Comparison of ENCODE assay signal across 9 mouse cellular contexts in genomic region chr5:129186260-129186659, GRCm38 (mm10).
A peak's percentile ranks its signal among the peaks of the same experiment; 100 is the strongest.
DNase-seq lines count a peak whose midpoint lies in the region; ATAC-seq lines count a peak whose summit lies in the region.
"Had no signal": no experiment of that assay in that cellular context is flagged by ENCODE, and none has a peak within 500 bp of the region (broad histone marks: within the 10 kb centered on the region; RNA-seq: fewer than 3 reads in every experiment).

No protein-coding gene starts in this region.

- H3K4me2 ChIP-seq in limb, embryonic 11.5 days (ENCODE audit: low read depth, severe bottlenecking), result no peak overlapping the region
- H3K4me2 ChIP-seq: stomach, embryonic 15.5 days had no signal

- 15% methylated on average over 2 of the region's 2 CpGs for WGBS in limb, embryonic 11.5 days

- H3K4me3 ChIP-seq in limb, embryonic 11.5 days (ENCODE audit: low read depth, low read length), result no peak overlapping the region
- H3K4me3 ChIP-seq: stomach, embryonic 15.5 days had no signal

- intact Hi-C loops in left cerebral cortex, postnatal 4 days (cut with DNase I), result loop anchor here (10.0 kb wide), 2 partner anchors 199 to 319 kb away; partner anchors contain the start of gene Sfswap

- no peaks in the 10 kb centered on the region; the same call in 1 of the 2 replicates for H3K4me1 ChIP-seq in limb, embryonic 11.5 days (ENCODE audit: control insufficient read depth, insufficient read depth, low read length)
- H3K4me1 ChIP-seq: stomach, embryonic 15.5 days had no signal

- no peaks in the 10 kb centered on the region for H3K9me3 ChIP-seq in limb, embryonic 11.5 days (ENCODE audit: control insufficient read depth, low read length)
- H3K9me3 ChIP-seq: stomach, embryonic 15.5 days had no signal

- H3K27me3 ChIP-seq in limb, embryonic 11.5 days (ENCODE audit: control insufficient read depth, insufficient read depth, low read length), result no peaks in the 10 kb centered on the region
- H3K27me3 ChIP-seq: stomach, embryonic 15.5 days had no signal

- peak; percentile 24 for DNase-seq in cerebellum, adult 11 months
- DNase-seq in cerebellum, adult 11-12 months, result no peak
- DNase-seq in left cerebral cortex, postnatal 4 days, result peak; percentile 46
- DNase-seq in left cerebral cortex, adult 11 months (ENCODE audit: low spot score), result no peak
- DNase-seq in cerebellum, adult 9-10 months, result peak; percentile 38
- peak; percentile 55 for DNase-seq in limb, embryonic 11.5 days (ENCODE audit: low spot score)
- DNase-seq in thymus, postnatal 25 days, result peak; percentile 42
- DNase-seq in urinary bladder, postnatal 10 days (ENCODE audit: low spot score), result no peak

- no peak overlapping the region for H3K9ac ChIP-seq in limb, embryonic 11.5 days (ENCODE audit: low read length)
- H3K9ac ChIP-seq: stomach, embryonic 15.5 days had no signal

- H3K36me3 ChIP-seq in limb, embryonic 11.5 days (ENCODE audit: control insufficient read depth, insufficient read depth, low read length), result no peaks in the 10 kb centered on the region
- H3K36me3 ChIP-seq: stomach, embryonic 15.5 days had no signal

- ATAC-seq in limb, embryonic 11.5 days (ENCODE audit: insufficient number of reproducible peaks, low FRiP score, low TSS enrichment, low read depth), result no peak

- H3K27ac ChIP-seq in limb, embryonic 11.5 days (replicated peaks; ENCODE audit: low read depth, low read length), result no peak overlapping the region
- H3K27ac ChIP-seq: stomach, embryonic 15.5 days had no signal

Comparison
In these comparisons a context has a peak if more than half of its experiments do, and no peak if none do; other contexts are left out.
1. DNase-seq: peak in cerebellum, adult 11 months (single experiment), left cerebral cortex, postnatal 4 days (single experiment), cerebellum, adult 9-10 months (single experiment), limb, embryonic 11.5 days (single experiment) and thymus, postnatal 25 days (single experiment); none in cerebellum, adult 11-12 months (single experiment), left cerebral cortex, adult 11 months (single experiment) and urinary bladder, postnatal 10 days (single experiment).